Mouse (Mus musculus): ENCODE measurements around the gene Hira.

GRCm38 (mm10) chr16:18876442-18877308 lies at the start of gene Hira, which contains the start of gene Mrpl40:
- no peak for TF ChIP-seq CTCF (IDR thresholded peaks at IDR 0.05; ENCODE audit: low read depth, low read length)
- TF ChIP-seq TAL1 (conservative IDR thresholded peaks at IDR 0.05; ENCODE audit: low read depth, low read length), result no peak
